Mouse (Mus musculus) forebrain, embryonic 12.5 days (tissue): ENCODE results near the gene Mrpl41. TPM values are rescaled to one million over a fixed set of nuclear protein-coding genes. Genes with fewer than 3 reads are reported as not detected.

ENCODE experiments used
- ATAC-seq: fragments of 200-750 bp; cut with Nextera tagmentation; 2 replicates; pipeline ENCODE4 v1.8.0; 2017; ENCODE audit warnings: moderate TSS enrichment; ENCODE audit not compliant: low FRiP score
- H3K27ac ChIP-seq: fragments of 300-500 bp; sonication (generic); 2 replicates; pipeline ENCODE4 v1.5.1; 2016; ENCODE audit warnings: mild to moderate bottlenecking
- H3K27me3 ChIP-seq: fragments of 300-500 bp; sonication (generic); 2 replicates; pipeline ENCODE4 v1.6.1; 2016; ENCODE audit warnings: mild to moderate bottlenecking
- H3K36me3 ChIP-seq: fragments of 300-500 bp; sonication (generic); replicated peaks from 2 replicates; pipeline ENCODE4 v1.6.1; 2016; ENCODE audit warnings: mild to moderate bottlenecking
- H3K4me1 ChIP-seq: fragments of 300-500 bp; sonication (generic); 2 replicates; pipeline ENCODE4 v1.6.1; 2016
- H3K4me2 ChIP-seq: fragments of 300-500 bp; sonication (generic); 2 replicates; pipeline ENCODE4 v1.6.1; 2016; ENCODE audit warnings: mild to moderate bottlenecking, moderate library complexity
- H3K4me3 ChIP-seq: fragments of 300-500 bp; sonication (generic); replicated peaks from 2 replicates; pipeline ENCODE4 v1.5.1; 2016; ENCODE audit warnings: mild to moderate bottlenecking
- H3K9ac ChIP-seq: fragments of 300-500 bp; sonication (generic); 2 replicates; pipeline ENCODE4 v1.6.1; 2016; ENCODE audit warnings: mild to moderate bottlenecking
- H3K9me3 ChIP-seq: fragments of 300-500 bp; sonication (generic); 2 replicates; pipeline ENCODE4 v1.6.1; 2016
- WGBS: fragments of 180-500 bp; shearing (Covaris S2); methylation state at CpG from one replicate; pipeline ENCODE4 v1.1.7; 2016; 5-methylcytosine and 5-hydroxymethylcytosine counted together
- microRNA-seq: library from miRNA; unstranded; fragments of <30 nt; microRNA quantifications from one replicate; pipeline ENCODE4, GENCODE M21; 2017
- polyA plus RNA-seq: library from polyadenylated mRNA; unstranded; fragments of >200 nt; fragmentation: Nextera tagmentation; extraction: Ambion mirVana; gene quantifications from 2 replicates; pipeline ENCODE4 v1.2.1, GENCODE M21; 2016

Mrpl41 gene
- polyA plus RNA-seq, 1 experiment from 2014 or later: 143 TPM

GRCm38 (mm10) chr2:24929119-24929518, 45.8 kb downstream of the Mrpl41 start:
- Histone ChIP-seq H3K4me2 (no peak overlapping the region), H3K4me1 (peaks cover under 1% of the 10 kb centered on the region; the same call in 1 of the 2 replicates), H3K9ac (no peak overlapping the region), H3K4me3 (no peak overlapping the region), H3K36me3 (no peaks in the 10 kb centered on the region), H3K27ac (no peak overlapping the region), H3K9me3 (no peaks in the 10 kb centered on the region), H3K27me3 (0 out of 2 replicates have a peak, but pooled peaks cover 6% of the 10 kb centered on the region)
- WGBS: 66% methylated on average over 2 of the region's 2 CpGs
- ATAC-seq: no peak

- no peak overlapping the region for H3K27ac ChIP-seq
- WGBS: 62% methylated on average over 4 of the region's 4 CpGs
- no peak overlapping the region for H3K4me3 ChIP-seq
- no peaks in the 10 kb centered on the region for H3K36me3 ChIP-seq
- no peaks in the 10 kb centered on the region for H3K4me1 ChIP-seq
- no peaks in the 10 kb centered on the region for H3K9me3 ChIP-seq
- ATAC-seq: no peak
- H3K9ac ChIP-seq: no peak overlapping the region
- H3K4me2 ChIP-seq: no peak overlapping the region
- no peaks in the 10 kb centered on the region for H3K27me3 ChIP-seq
Observed at GRCm38 (mm10) chr2:24927810-24928479, 47.0 kb downstream of the Mrpl41 start.

DNA sequence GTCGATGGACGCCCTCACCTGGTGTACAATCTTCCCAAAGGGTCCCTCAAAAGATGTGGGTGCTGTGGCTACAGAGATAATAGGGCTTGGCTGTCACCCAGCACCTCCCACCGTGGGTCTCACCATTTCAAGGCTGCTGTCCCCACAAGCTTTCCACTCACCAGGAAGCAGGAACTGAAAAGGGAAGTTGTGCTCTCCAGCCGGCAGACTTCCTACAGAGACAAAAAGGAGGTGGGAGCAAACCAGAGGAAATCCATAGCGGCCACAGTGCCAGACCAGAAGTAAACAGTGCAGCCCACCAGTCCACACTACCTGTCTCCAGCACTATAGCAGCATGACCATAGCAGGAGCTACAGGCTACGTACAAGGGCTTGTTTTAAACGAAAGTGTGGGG, 47.9 kb downstream of the Mrpl41 start:
- Histone ChIP-seq H3K9me3 (no peaks in the 10 kb centered on the region), H3K27ac (no peak overlapping the region), H3K9ac (no peak overlapping the region), H3K4me2 (no peak overlapping the region), H3K36me3 (no peaks in the 10 kb centered on the region), H3K4me1 (no peaks in the 10 kb centered on the region), H3K27me3 (no peaks in the 10 kb centered on the region), H3K4me3 (no peak overlapping the region)
- no peak for ATAC-seq
- 81% methylated on average over 7 of the region's 7 CpGs for WGBS

- 84% methylated on average over 9 of the region's 9 CpGs for WGBS
Observed at GRCm38 (mm10) chr2:24926345-24926964, 48.4 kb downstream of the Mrpl41 start.

GRCm38 (mm10) chr2:24925284-24925683, 49.6 kb downstream of the Mrpl41 start:
- H3K27ac ChIP-seq: no peak overlapping the region
- no peak overlapping the region for H3K4me2 ChIP-seq
- 85% methylated on average over 8 of the region's 8 CpGs for WGBS
- no peaks in the 10 kb centered on the region for H3K4me1 ChIP-seq
- no peaks in the 10 kb centered on the region for H3K27me3 ChIP-seq
- H3K9ac ChIP-seq: no peak overlapping the region
- no peaks in the 10 kb centered on the region for H3K9me3 ChIP-seq
- no peak for ATAC-seq
- H3K36me3 ChIP-seq: no peaks in the 10 kb centered on the region
- no peak overlapping the region for H3K4me3 ChIP-seq

More at GRCm38 (mm10) chr2:24926345-24926964, 48.4 kb downstream of the Mrpl41 start:
- Histone ChIP-seq H3K9me3 (no peaks in the 10 kb centered on the region), H3K9ac (no peak overlapping the region), H3K27ac (no peak overlapping the region), H3K27me3 (no peaks in the 10 kb centered on the region), H3K4me2 (no peak overlapping the region), H3K36me3 (no peaks in the 10 kb centered on the region), H3K4me3 (no peak overlapping the region), H3K4me1 (no peaks in the 10 kb centered on the region)
- no peak for ATAC-seq

Small RNA genes lying within 50 kb of the gene (microRNA-seq; reads per million reads assigned to microRNA genes)
- gene Gm22875: not detected

Other genes with a start within 250 kb of the Mrpl41 start
- 3.0 and 5.8 TPM in 2 replicates for gene Cacna1b, start 211.9 kb downstream of the Mrpl41 start, polyA plus RNA-seq
- 147 and 148 TPM in 2 replicates for gene Ehmt1, start 55.5 kb downstream of the Mrpl41 start, polyA plus RNA-seq
- 15.2 and 17.4 TPM in 2 replicates for gene Arrdc1, start 39.8 kb downstream of the Mrpl41 start, polyA plus RNA-seq
- 21.8 and 21.9 TPM in 2 replicates for gene Zmynd19, start 25.3 kb downstream of the Mrpl41 start, polyA plus RNA-seq
- gene Dph7, start 12.7 kb downstream of the Mrpl41 start, polyA plus RNA-seq: 31.2 and 34.1 TPM in 2 replicates
- gene Pnpla7, start 935 bp upstream of the Mrpl41 start, polyA plus RNA-seq: 3.3 and 4.4 TPM in 2 replicates
- gene Nsmf, start 79.3 kb upstream of the Mrpl41 start, polyA plus RNA-seq: 103 and 112 TPM in 2 replicates
- gene Entpd8, start 105.2 kb upstream of the Mrpl41 start, polyA plus RNA-seq: not detected in 2 replicates
- 0.24 TPM in 1 of 2 replicates, not detected in the other for gene Noxa1, start 120.1 kb upstream of the Mrpl41 start, polyA plus RNA-seq
- 76.8 and 81.0 TPM in 2 replicates for gene Nrarp, start 205.7 kb upstream of the Mrpl41 start, polyA plus RNA-seq
- gene Tor4a, start 221.8 kb upstream of the Mrpl41 start, polyA plus RNA-seq: 0.62 and 1.0 TPM in 2 replicates
- 106 and 111 TPM in 2 replicates for gene Nelfb, start 236.4 kb upstream of the Mrpl41 start, polyA plus RNA-seq
- not detected in 2 replicates for gene Stpg3, start 239.5 kb upstream of the Mrpl41 start, polyA plus RNA-seq
- 0.46 and 0.87 TPM in 2 replicates for gene Fam166a, start 243.6 kb upstream of the Mrpl41 start, polyA plus RNA-seq
- 496 and 501 TPM in 2 replicates for gene Tubb4b, start 249.6 kb upstream of the Mrpl41 start, polyA plus RNA-seq